Mouse (Mus musculus) MEL (cell line): ENCODE results near the gene Rgs12. TPM values are rescaled to one million over a fixed set of nuclear protein-coding genes. Genes with fewer than 3 reads are reported as not detected.

ENCODE experiments used
- DNase-seq: peaks from one replicate; pipeline ENCODE4 v3.0.0; 2011; ENCODE audit warnings: low read depth, low spot score
- H3K27ac ChIP-seq: 2 replicates; pipeline ENCODE4 v1.5.1; 2012; ENCODE audit warnings: low read depth, mild to moderate bottlenecking, control low read depth, low read length, moderate library complexity; ENCODE audit not compliant: control insufficient read depth
- H3K27me3 ChIP-seq, 2 experiments: fragments of 150-350 bp in 1 of 2; sonication (generic) in 1 of 2; 2 replicates each; pipeline ENCODE4 v1.6.1; 2012; ENCODE audit warnings: low read length in 2 of 2, mild to moderate bottlenecking in 2 of 2, improper control_type of control experiment in 1 of 2, moderate library complexity in 1 of 2; ENCODE audit not compliant: insufficient read depth in 2 of 2, control insufficient read depth in 1 of 2
- H3K36me3 ChIP-seq, 2 experiments: 2 replicates each; pipeline ENCODE4 v1.6.1; 2012 to 2014; ENCODE audit warnings: low read length in 2 of 2, improper control_type of control experiment in 1 of 2, inconsistent platforms in 1 of 2, mild to moderate bottlenecking in 1 of 2; ENCODE audit not compliant: insufficient read depth in 2 of 2, control insufficient read depth in 1 of 2
- H3K4me1 ChIP-seq, 2 experiments: fragments of 150-350 bp in 1 of 2; sonication (generic) in 1 of 2; 2 replicates each; pipeline ENCODE4 v1.6.1; 2012; ENCODE audit warnings: low read length in 2 of 2, improper control_type of control experiment in 1 of 2, mild to moderate bottlenecking in 1 of 2; ENCODE audit not compliant: insufficient read depth in 2 of 2, control insufficient read depth in 1 of 2
- H3K4me3 ChIP-seq, 2 experiments: fragments of 150-350 bp in 1 of 2; sonication (generic) in 1 of 2; 2 replicates each; pipeline ENCODE4 v1.5.1; 2012; ENCODE audit warnings: low read depth in 2 of 2, low read length in 2 of 2, mild to moderate bottlenecking in 2 of 2, moderate library complexity in 2 of 2, control low read depth in 1 of 2, improper control_type of control experiment in 1 of 2; ENCODE audit not compliant: control insufficient read depth in 1 of 2, insufficient read depth in 1 of 2
- H3K79me2 ChIP-seq: 2 replicates; pipeline ENCODE4 v1.6.1; 2012; ENCODE audit warnings: mild to moderate bottlenecking, low read length, moderate library complexity; ENCODE audit not compliant: control insufficient read depth, poor library complexity, insufficient read depth
- H3K9ac ChIP-seq: 2 replicates; pipeline ENCODE4 v1.6.1; 2012; ENCODE audit warnings: low read depth, mild to moderate bottlenecking, control low read depth, low read length, moderate library complexity; ENCODE audit not compliant: control insufficient read depth, poor library complexity, severe bottlenecking
- H3K9me3 ChIP-seq: fragments of 150-350 bp; sonication (generic); replicated peaks from 2 replicates; pipeline ENCODE4 v1.6.1; 2012; ENCODE audit warnings: mild to moderate bottlenecking, low read length, improper control_type of control experiment, moderate library complexity; ENCODE audit not compliant: insufficient read depth
- BHLHE40 ChIP-seq: IDR thresholded peaks from 2 replicates; pipeline ENCODE4 v1.6.1; 2012; ENCODE audit warnings: low read depth, mild to moderate bottlenecking, inconsistent platforms, low read length, improper control_type of control experiment, borderline replicate concordance
- CHD2 ChIP-seq: IDR thresholded peaks from 2 replicates; pipeline ENCODE4 v1.6.1; 2011; ENCODE audit warnings: low read length, improper control_type of control experiment
- CTCF ChIP-seq, 3 experiments: IDR thresholded peaks in 2 of 3; conservative IDR thresholded peaks in 1 of 3; 2 replicates each; pipeline ENCODE4 v1.5.1; 2011 to 2012; ENCODE audit warnings: low read length in 3 of 3, low read depth in 2 of 3, mild to moderate bottlenecking in 2 of 3, improper control_type of control experiment in 1 of 3, inconsistent platforms in 1 of 3, mixed read lengths in 1 of 3, moderate library complexity in 1 of 3; ENCODE audit not compliant: control insufficient read depth in 1 of 3, insufficient read depth in 1 of 3, poor library complexity in 1 of 3, severe bottlenecking in 1 of 3
- GATA1 ChIP-seq: IDR thresholded peaks from 2 replicates; pipeline ENCODE4 v1.6.1; 2011; ENCODE audit warnings: low read depth, low read length, improper control_type of control experiment
- HCFC1 ChIP-seq: IDR thresholded peaks from 2 replicates; pipeline ENCODE4 v1.6.1; 2012; ENCODE audit warnings: low read depth, mild to moderate bottlenecking, inconsistent platforms, low read length, improper control_type of control experiment, moderate library complexity
- KAT2A ChIP-seq: conservative IDR thresholded peaks from 2 replicates; pipeline ENCODE4 v1.6.1; 2012; ENCODE audit warnings: low read depth, low read length, improper control_type of control experiment, inconsistent platforms
- MAFK ChIP-seq: IDR thresholded peaks from 2 replicates; pipeline ENCODE4 v1.6.1; 2011; ENCODE audit warnings: low read depth, mild to moderate bottlenecking, low read length, improper control_type of control experiment, borderline replicate concordance
- MYB ChIP-seq: IDR thresholded peaks from 2 replicates; pipeline ENCODE4 v1.6.1; 2011; ENCODE audit warnings: mild to moderate bottlenecking, low read depth, low read length, improper control_type of control experiment
- NELFE ChIP-seq: IDR thresholded peaks from 2 replicates; pipeline ENCODE4 v1.6.1; 2011; ENCODE audit warnings: low read depth, low read length, improper control_type of control experiment
- POLR2AphosphoS5 ChIP-seq: IDR thresholded peaks from 2 replicates; pipeline ENCODE4 v1.6.1; 2012; ENCODE audit warnings: low read depth, borderline replicate concordance, mild to moderate bottlenecking, inconsistent platforms, low read length, moderate library complexity, mixed read lengths
- RAD21 ChIP-seq: IDR thresholded peaks from 2 replicates; pipeline ENCODE4 v1.6.1; 2011; ENCODE audit warnings: mild to moderate bottlenecking, low read depth, low read length, improper control_type of control experiment
- TBP ChIP-seq: IDR thresholded peaks from 2 replicates; pipeline ENCODE4 v1.8.0; 2011; ENCODE audit warnings: low read depth, low read length, improper control_type of control experiment
- UBTF ChIP-seq: IDR thresholded peaks from 2 replicates; pipeline ENCODE4 v1.6.1; 2012; ENCODE audit warnings: low read depth, mild to moderate bottlenecking, inconsistent platforms, low read length, improper control_type of control experiment, moderate library complexity, borderline replicate concordance; ENCODE audit not compliant: insufficient read depth
- USF1 ChIP-seq: IDR thresholded peaks from 2 replicates; pipeline ENCODE4 v1.6.1; 2014; ENCODE audit warnings: low read depth, mild to moderate bottlenecking, inconsistent platforms, low read length, improper control_type of control experiment, moderate library complexity
- ZMIZ1 ChIP-seq: IDR thresholded peaks from 2 replicates; pipeline ENCODE4 v1.6.1; 2012; ENCODE audit warnings: low read depth, mild to moderate bottlenecking, inconsistent platforms, low read length, improper control_type of control experiment, moderate library complexity
- polyA plus RNA-seq, 2 experiments: library from polyadenylated mRNA; stranded (reverse) in 1 of 2; unstranded in 1 of 2; fragments of >175 nt in 1 of 2; fragments of >200 nt in 1 of 2; gene quantifications; 2 replicates each; pipeline versions ENCODE4 v1.2.1 to v1.2.4; 2012; ENCODE audit warnings: low replicate concordance in 2 of 2, low read depth in 1 of 2; ENCODE audit not compliant: insufficient read length in 2 of 2, insufficient read depth in 1 of 2, missing spikeins in 1 of 2
- total RNA-seq: library from RNA; depleted of rRNA; stranded (reverse); fragments of 300-350 nt; gene quantifications from 2 replicates; pipeline ENCODE4 v1.2.3, GENCODE M21; 2012

The Rgs12 gene
- total and polyA plus RNA-seq, 3 experiments = 11.9 to 15.4 TPM; not detected in 1

- Histone ChIP-seq H3K79me2 (no peaks in the 10 kb centered on the region), H3K4me3 (no peak within 1 kb of the TSS), H3K4me1 (no peaks in the 10 kb centered on the region), H3K27ac (no peak within 1 kb of the TSS), H3K9me3 (no peaks in the 10 kb centered on the region), H3K27me3 (peaks cover 0 to 7% of the 10 kb centered on the region in 2 experiments), H3K36me3 (no peaks in the 10 kb centered on the region), H3K9ac (no peak within 1 kb of the TSS)
- no peak for TF ChIP-seq UBTF
- no peak for TF ChIP-seq CHD2
- no peak for DNase-seq
Measured at GRCm38 (mm10) chr5:35056604-35057432, 107.6 kb downstream of the Rgs12 start, which contains the start of gene Dok7. Gene Dok7, plus strand, starts transcription at chr5:35056766.

- no peak for TF ChIP-seq RAD21
- TF ChIP-seq NELFE = no peak
- TF ChIP-seq KAT2A = no peak
- no peak for TF ChIP-seq MAFK
- TF ChIP-seq USF1 = no peak
- TF ChIP-seq BHLHE40 = no peak
- no peak for TF ChIP-seq ZMIZ1
- no peak for TF ChIP-seq HCFC1
- no peaks in the 10 kb centered on the region for H3K36me3 ChIP-seq
- no peak for DNase-seq
- no peak overlapping the region for H3K4me3 ChIP-seq
- H3K27ac ChIP-seq = no peak overlapping the region
- no peak overlapping the region for H3K9ac ChIP-seq
- H3K4me1 ChIP-seq = peaks cover 0 to 1% of the 10 kb centered on the region in 2 experiments; a peak in 1 of 4 replicates
- H3K79me2 ChIP-seq = no peaks in the 10 kb centered on the region
- no peaks in the 10 kb centered on the region; a peak in 4 of 4 replicates for H3K27me3 ChIP-seq
- H3K9me3 ChIP-seq = no peaks in the 10 kb centered on the region
Measured at GRCm38 (mm10) chr5:35057582-35057981, 108.3 kb downstream of the Rgs12 start.

- H3K36me3 ChIP-seq = no peaks in the 10 kb centered on the region
- no peak overlapping the region for H3K9ac ChIP-seq
- no peak overlapping the region for H3K27ac ChIP-seq
- H3K4me3 ChIP-seq = no peak overlapping the region
- H3K79me2 ChIP-seq = no peaks in the 10 kb centered on the region
- no peaks in the 10 kb centered on the region for H3K9me3 ChIP-seq
- no peak for DNase-seq
- H3K27me3 ChIP-seq = no peaks in the 10 kb centered on the region; a peak in 3 of 4 replicates
- TF ChIP-seq POLR2AphosphoS5 = no peak
- TF ChIP-seq CTCF (IDR thresholded peaks at IDR 0.05 in 2 of 3, conservative IDR thresholded peaks at IDR 0.05 in 1 of 3; ENCODE audit: control insufficient read depth in 1 of 3, insufficient read depth in 1 of 3, low read depth in 2 of 3, low read length in 3 of 3, poor library complexity in 1 of 3, severe bottlenecking in 1 of 3) = no peak
- no peak for TF ChIP-seq TBP
- TF ChIP-seq MYB = no peak
- no peak for TF ChIP-seq GATA1
- peaks cover 0 to 8% of the 10 kb centered on the region in 2 experiments; a peak in 2 of 4 replicates for H3K4me1 ChIP-seq
Measured at GRCm38 (mm10) chr5:35058216-35058615, 109.0 kb downstream of the Rgs12 start.
